Mouse (Mus musculus) left cerebral cortex, adult 11 months (tissue): ENCODE data around the gene Abcc10.
A peak's percentile ranks its signal among the peaks of the same experiment; 100 is the strongest.

Source experiments
- DNase-seq: peaks from one replicate; pipeline ENCODE4 v3.0.0; 2022; ENCODE audit warnings: low spot score

The Abcc10 gene

DNA sequence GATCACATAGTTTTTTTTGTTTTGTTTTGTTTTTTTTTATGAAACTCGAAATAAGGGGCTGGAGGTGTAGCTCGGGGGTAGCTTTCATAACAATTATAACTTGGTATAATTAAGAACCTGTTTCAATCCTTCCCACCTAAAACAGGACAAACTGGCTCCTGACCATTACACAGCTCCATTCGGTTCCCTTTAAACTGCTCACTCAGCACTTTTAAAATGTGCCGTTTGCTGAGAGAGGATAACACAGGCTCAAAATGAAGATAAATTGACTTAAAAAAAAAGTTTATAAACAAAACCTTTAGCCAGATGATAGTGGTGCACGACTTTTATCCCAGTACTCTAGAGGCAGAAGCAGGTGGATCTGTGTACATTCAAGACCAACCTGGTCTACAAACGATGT is 42.7 kb downstream of the Abcc10 start:
- no peak for DNase-seq

DNA sequence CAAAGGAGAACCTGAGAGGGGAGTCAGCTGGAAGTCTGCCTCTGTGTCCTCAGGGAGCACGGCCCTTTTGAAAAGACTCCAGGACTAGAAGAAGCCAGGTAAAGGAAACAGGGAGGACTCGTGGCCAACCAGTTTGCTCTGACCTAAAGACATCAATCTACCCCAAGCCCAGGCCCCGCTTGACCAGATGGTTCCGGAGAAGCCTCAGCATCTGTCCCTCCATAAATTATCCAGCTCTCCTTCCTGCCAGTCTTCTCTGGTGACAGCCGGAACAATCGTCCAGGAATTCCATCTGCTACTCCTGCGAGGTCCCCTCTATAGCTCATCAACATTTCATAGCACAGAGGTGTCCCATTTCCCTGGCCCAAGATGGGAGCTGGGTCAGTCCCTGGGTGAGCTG is 43.5 kb downstream of the Abcc10 start:
- DNase-seq = no peak

GRCm38 (mm10) chr17:46283911-46284310 is 44.2 kb downstream of the Abcc10 start:
- DNase-seq = no peak

DNA sequence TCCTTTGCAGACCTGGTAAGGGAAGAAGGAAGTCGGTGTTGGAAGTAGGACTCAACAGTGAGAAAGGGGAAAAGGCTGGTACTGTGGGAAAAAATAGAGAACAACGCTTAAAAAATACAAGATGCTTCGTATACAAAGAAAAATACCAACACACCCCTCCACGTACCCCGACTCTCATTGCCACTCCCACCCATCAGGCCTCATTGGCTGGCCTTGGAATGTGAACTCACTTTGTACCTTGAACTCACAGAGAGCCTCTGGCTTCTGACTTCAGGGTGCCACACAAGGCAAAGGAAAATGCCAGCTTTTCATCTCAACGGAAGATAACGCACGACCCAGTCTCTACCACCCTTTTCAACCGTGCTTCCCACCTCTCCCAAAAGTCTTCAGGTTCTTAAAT is 45.0 kb downstream of the Abcc10 start:
- no peak for DNase-seq

GRCm38 (mm10) chr17:46282483-46283123 is 45.5 kb downstream of the Abcc10 start, which contains the start of gene Tjap1:
Gene Tjap1, minus strand, starts transcription at chr17:46283026.
- DNase-seq = no peak

- no peak for DNase-seq
Observed at GRCm38 (mm10) chr17:46278011-46278765, 50.0 kb downstream of the Abcc10 start.

DNA sequence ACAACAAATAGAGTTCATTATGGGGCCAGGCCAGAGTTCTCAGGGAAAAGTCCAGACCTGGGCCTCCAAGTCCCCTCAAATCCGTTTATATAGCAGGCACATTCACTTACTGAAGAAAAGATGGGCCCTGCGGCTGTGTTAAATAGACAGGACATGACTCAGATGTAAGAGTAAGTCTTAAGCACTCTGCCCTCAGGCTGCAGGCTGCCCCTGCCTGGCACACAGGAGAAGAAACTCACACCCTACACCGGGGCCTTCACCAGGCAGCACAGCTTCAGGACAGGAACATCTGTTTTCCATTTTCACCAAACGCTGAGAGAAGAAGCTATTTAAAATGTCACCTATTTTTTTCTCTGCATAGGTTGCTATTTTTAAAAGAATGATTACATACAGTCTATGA is 50.6 kb downstream of the Abcc10 start:
- no peak for DNase-seq

GRCm38 (mm10) chr17:46275506-46275905 is 52.6 kb downstream of the Abcc10 start:
- DNase-seq = no peak

DNA sequence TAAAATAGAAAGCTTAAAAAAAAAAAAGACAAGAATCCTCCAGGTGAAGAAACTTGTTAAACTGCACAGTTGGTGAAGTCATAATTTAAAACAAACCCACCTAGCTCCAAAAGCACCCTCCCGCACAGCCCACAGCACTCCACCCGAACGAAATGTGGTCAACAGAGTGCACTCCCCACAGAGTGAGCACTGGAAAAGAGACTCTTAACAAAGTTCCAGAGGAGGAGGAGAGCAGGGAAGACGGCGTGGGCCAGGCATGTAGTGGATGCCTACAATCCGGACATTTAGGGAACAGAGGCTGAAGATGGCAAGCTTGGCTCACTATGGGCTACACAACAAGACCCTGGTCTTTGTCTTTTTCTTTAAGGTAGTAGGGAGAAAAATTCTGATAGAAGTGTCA is 53.1 kb downstream of the Abcc10 start:
- no peak for DNase-seq

DNA sequence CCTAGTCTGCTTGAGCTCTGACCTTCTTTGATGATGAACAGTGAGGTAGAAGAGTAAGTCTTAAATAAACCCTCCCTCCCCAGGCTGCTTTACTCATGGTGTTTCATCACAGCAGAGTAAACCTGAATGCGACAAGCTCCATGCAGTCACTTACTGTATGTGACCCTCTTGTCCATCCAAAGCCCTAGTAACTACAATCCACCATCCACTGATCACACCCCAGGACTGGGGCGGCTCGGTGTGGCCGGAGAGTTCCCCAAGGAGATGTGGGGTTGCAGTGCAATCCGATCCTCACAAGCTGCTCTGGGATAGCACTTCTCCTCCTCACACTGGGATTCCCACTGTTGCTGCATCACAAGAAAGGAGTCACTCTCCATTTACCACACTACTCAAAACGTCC is 53.7 kb downstream of the Abcc10 start:
- DNase-seq = no peak

DNA sequence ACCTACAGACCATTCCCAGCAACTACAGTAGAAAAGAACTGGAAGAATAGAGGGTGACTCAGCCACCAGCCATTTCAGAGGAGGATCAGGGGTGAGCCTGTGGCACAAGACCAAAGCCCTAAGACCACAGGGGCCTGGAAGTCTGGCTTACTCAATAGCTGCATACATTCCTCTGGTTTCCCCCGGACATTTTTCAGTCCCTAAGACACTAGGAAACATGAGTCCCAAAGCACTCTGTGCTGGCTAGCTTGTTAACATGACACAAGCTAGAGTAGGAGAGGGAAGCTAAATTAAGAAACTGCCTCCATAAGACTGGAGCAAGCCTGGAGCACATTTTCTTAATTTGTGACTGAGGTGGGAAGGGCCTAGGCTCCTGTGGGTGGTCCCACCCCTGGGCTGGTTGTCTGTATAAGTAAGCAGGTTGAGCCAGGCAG is 54.3 kb downstream of the Abcc10 start:
- no peak for DNase-seq

GRCm38 (mm10) chr17:46272675-46273074 is 55.5 kb downstream of the Abcc10 start:
- DNase-seq = no peak

DNA sequence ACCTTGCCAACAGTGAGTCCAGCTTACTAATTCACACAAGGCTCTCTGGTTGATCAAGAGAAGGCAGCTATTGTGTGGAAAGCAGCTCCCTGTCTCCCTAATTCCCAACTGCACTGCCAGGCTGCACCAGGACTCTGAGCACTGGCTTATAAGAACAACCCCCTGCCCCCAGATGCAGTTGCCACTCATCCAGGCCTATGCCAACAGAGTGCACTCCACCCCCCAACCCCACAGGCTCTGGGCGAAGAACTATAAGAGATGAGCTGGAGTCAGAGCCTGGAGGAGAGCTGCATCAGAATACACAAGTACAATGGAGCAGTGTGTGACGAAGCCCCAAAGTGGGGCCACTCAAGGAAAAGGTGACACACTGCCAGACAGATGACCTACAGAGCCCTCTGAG is 56.1 kb downstream of the Abcc10 start:
- no peak for DNase-seq

GRCm38 (mm10) chr17:46269771-46270534 is 58.2 kb downstream of the Abcc10 start:
- no peak for DNase-seq

DNA sequence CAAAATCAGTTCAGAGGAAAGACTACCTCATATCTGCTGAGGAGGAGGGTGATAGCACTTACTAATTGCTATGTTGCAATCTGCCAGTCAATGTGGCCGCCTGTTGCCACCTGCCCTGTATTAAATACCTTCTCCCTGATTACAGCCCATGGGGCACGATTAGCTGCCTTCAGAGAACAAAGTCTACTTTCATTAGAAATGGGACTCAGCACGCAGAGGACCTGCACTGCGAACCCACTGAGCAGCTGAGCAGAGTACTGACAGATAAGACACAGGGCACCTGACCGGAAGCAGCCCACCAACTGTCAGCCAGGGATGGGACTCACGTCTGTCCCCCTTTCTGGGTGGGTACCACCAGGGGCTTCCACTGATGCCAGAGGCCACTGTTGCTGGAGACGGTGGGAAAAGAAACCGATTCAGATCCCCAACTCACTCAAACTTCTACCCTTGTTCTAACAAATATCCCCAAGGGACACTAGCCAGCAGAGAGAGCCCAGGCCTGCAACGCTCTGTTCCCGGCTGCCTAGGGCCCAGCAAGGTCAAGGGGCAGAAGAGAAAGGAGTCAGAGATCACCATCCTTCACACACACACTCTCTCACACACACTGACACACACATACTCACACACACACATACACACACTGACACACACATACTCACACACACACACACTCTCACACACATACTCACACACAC is 60.0 kb downstream of the Abcc10 start:
- DNase-seq = no peak

DNA sequence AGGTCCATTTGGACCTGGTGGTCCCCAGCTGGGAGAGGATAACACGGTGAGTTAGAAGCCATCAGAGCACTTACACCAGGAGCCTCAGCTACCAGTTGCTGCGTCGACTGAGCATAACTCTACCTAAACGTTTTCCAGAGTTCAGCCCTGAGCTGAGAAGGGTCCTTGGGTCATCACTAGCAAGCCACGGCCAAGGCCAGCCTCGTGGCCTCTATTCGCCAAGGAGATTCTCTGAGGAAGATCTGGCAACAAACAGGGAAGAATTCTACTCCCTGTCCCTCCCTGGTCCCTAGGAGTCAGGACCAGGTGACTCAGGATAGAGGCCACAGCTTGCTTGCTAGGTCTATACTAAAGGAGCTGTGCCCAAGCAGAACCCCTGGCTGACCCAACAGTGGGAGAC is 60.6 kb downstream of the Abcc10 start:
- DNase-seq = no peak

- DNase-seq = no peak
Observed at GRCm38 (mm10) chr17:46266986-46267385, 61.2 kb downstream of the Abcc10 start.

DNA sequence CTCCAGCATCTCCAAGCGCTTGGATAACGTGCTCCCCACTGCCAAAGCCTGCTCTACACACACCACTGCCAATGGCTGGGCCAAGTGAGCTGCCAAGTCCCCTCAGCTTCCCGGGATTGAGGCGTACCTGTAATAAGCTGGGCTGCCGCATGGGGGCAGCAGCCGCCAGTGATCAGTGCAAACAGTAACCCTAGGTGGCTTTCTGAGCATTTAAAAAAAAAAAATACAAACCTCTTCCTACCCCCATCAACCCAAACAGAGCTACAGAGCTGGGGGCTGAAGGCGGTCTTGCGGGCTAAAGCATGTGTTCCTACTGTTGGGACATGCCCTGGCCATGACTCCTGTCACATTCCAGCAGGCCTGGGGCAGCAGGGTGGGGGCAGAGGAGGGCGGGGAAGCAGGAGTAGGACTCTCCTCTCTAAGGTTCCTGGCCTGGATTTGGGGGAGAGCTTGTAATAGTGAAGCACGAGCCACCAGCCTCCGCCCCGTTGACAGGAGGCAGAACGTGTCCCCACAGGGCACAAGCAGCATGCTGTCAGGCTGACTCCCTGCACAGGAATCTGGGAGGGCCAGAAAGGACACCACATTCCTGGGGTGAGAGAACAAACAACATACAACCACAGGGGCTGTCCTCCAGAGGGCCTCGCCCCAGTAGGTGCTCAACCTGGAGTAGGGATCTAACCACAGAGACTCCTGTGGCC is 62.1 kb downstream of the Abcc10 start:
- peak; percentile 75 for DNase-seq

GRCm38 (mm10) chr17:46265502-46265901 is 62.6 kb downstream of the Abcc10 start:
- no peak for DNase-seq

DNA sequence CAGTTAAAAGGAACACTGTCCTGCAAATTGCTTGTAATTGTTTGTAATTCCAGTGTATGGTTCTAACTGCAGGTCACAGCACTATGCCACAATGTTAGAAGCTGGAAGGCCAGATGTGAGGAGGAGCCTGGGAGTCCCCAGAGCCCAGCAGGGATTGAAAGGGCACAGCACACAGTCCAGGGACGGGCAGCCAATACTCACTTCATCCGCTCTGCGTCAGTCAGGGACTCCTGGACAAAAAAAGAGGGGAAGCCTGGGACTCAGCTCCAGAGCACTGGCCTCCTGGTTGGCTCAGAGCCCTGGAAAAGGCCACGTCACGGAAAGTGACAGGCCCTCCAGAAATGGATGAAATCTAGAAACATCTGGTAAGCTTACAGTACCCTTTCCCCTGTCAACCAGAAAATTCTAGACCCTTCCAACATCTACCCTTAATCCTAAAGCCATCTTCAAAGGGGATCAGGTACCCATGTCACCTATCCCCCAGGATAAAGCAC is 65.9 kb downstream of the Abcc10 start:
- DNase-seq = no peak

GRCm38 (mm10) chr17:46259675-46260074 is 68.5 kb downstream of the Abcc10 start:
- DNase-seq = no peak
